Mouse (Mus musculus) small intestine, adult 2 months (tissue): Measurements from ENCODE around the gene Mettl24.

Experiments used
- CTCF ChIP-seq: fragments of 200-500 bp; IDR thresholded peaks from 2 replicates; pipeline ENCODE4 v1.5.1; 2012; ENCODE audit warnings: low read depth, mild to moderate bottlenecking, control low read depth, inconsistent platforms, low read length, moderate library complexity, mixed read lengths; ENCODE audit not compliant: insufficient replicate concordance, insufficient read length; ENCODE audit errors: extremely low read depth
- POLR2A ChIP-seq: fragments of 200-500 bp; IDR thresholded peaks from 2 replicates; pipeline ENCODE4 v1.6.1; 2012; ENCODE audit warnings: low read depth, mild to moderate bottlenecking, control low read depth, inconsistent platforms, low read length, moderate library complexity

DNA sequence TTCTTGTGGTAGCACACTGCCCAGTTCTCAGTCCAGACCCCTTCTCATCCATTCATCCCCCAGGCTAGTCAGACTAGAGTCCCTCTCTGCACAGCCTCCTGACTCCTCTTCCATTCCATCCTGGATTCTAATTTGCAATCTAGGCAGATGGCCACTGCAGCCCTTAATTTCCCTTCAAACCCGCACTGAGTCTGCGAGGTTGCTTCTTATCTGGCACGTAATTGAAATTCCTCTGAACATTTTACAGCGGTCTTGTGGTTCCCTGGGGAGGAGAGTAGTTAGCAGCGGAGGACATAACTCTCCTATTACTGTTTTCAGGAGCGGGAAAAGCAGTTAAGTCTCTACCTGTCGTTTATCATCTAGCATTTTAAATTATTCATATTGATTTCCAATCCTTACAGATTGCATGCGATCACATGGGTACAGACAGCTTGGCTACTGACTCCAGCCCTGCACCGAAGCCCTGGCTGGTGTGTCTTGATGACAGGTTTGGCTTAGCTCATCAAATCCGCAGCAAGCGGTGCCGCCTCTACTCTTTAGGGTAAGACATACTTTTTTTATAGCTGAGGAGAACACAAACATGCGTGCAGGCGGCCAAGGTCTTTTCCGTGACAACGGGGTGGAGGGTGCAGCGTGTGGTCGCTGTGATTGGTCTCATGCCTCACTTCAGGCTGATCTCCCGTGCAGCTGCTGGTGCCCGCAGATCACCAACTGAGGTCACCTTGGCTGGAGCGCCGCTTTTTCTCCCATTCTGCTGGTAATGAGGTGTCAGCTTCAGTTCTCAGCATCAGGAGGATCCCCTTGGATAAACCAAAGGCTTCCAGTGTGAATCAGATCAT, 54.4 kb downstream of the Mettl24 start:
- TF ChIP-seq POLR2A (no peak), CTCF (no peak)
